Mouse (Mus musculus) subcutaneous adipose tissue, adult 2 months (tissue): ENCODE measurements around the gene Phxr2. TPM values are rescaled to one million over a fixed set of nuclear protein-coding genes. Genes with fewer than 3 reads are reported as not detected.

Experiments
- polyA plus RNA-seq: library from polyadenylated mRNA; depleted of rRNA; stranded (reverse); fragments of >200 nt; gene quantifications from 2 replicates; pipeline ENCODE4 v1.2.3, GENCODE M21; 2012; ENCODE audit warnings: low replicate concordance; rRNA removed

Phxr2 gene
- not detected in 2 replicates for polyA plus RNA-seq

GRCm38 (mm10) chr10:99126225-99126624 lies at the start of gene Phxr2:
Phxr2 (minus strand) TSS chr10:99126325.

GRCm38 (mm10) chr10:99107964-99108363 lies 18.2 kb downstream of the Phxr2 start, which contains the start of gene Galnt4:
Galnt4 (plus strand) TSS chr10:99108159.

GRCm38 (mm10) chr10:99106703-99107631 lies 19.2 kb downstream of the Phxr2 start, which contains the start of gene Poc1b:
Poc1b (plus strand) TSS chr10:99107036.

Other genes with a start within 250 kb of the Phxr2 start
- gene Atp2b1, start 211.9 kb downstream of the Phxr2 start, polyA plus RNA-seq: 10.8 and 32.0 TPM in 2 replicates
- gene Poc1b, start 19.3 kb downstream of the Phxr2 start, polyA plus RNA-seq: 5.9 and 11.0 TPM in 2 replicates
- 2.0 and 4.6 TPM in 2 replicates for gene Galnt4, start 18.2 kb downstream of the Phxr2 start, polyA plus RNA-seq
- 44.6 and 46.9 TPM in 2 replicates for gene Dusp6, start 136.9 kb upstream of the Phxr2 start, polyA plus RNA-seq